Mouse (Mus musculus) liver, postnatal 0 days (tissue): ENCODE data around the gene Slc25a43.

Experiments used
- CTCF ChIP-seq: sonication (generic); IDR thresholded peaks from 2 replicates; pipeline ENCODE4 v1.5.1; 2016; ENCODE audit warnings: antibody characterized with exemption, low read depth
- EP300 ChIP-seq: IDR thresholded peaks from 2 replicates; pipeline ENCODE4 v1.6.1; 2016; ENCODE audit warnings: antibody characterized with exemption, low read depth, mild to moderate bottlenecking

DNA sequence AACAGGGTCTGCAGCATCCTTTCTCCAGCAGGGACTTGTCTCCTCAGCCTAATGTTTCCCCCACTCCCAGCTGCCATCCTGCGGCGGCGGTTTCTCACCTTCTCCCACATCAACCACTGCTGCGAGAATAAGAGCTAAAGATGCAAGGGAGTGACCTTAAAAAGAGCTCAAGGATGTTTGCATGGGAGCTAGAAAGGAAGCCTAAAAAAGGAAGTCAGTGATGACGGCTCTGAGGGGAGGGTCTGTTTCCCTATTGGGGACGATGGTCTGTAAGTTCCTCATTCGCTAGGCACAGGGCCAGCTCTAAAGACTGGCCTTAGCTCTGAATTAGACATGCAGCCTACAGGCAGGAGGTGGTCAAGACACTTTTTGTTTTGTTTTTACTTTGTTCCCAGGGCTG lies 1.3 kb downstream of the Slc25a43 start:
- TF ChIP-seq EP300 (no peak), CTCF (no peak)
